Mouse (Mus musculus): ENCODE results near the gene Flnc.

The Flnc gene

GRCm38 (mm10) chr6:29468851-29469250, 35.8 kb downstream of the Flnc start:
- in situ Hi-C loops (cut with MboI; ENCODE audit: low pct_unique_long_range_greater_than_20kb in 1 of 2, low sequenced_read_pairs in 2 of 2, unreplicated experiment in 1 of 2), result no loop called here

DNA sequence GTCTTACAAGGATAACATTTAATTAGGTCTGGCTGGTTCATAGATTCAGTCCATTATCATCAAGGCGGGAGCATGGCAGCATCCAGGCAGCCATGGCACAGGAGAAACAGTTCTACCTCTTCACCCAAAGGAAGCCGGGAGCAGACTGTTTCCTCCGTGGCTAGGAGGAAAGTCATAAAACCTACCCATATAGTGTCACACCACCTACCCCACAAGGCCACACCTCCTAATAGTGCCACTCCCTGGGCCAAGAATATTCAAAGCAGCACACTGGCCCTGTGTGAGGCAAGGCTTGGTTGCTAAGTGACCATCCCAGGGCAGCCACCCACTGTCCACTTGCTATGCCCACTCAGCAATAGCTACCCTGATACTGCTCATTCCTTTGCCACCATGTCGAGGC, 38.1 kb downstream of the Flnc start, which contains the start of gene Atp6v1fnb:
Atp6v1fnb (plus strand) TSS at position 301 of the 400 bp plus-strand sequence.
- in situ Hi-C loops (cut with MboI; ENCODE audit: low pct_unique_long_range_greater_than_20kb in 1 of 2, low sequenced_read_pairs in 2 of 2, unreplicated experiment in 1 of 2), result no loop called here

DNA sequence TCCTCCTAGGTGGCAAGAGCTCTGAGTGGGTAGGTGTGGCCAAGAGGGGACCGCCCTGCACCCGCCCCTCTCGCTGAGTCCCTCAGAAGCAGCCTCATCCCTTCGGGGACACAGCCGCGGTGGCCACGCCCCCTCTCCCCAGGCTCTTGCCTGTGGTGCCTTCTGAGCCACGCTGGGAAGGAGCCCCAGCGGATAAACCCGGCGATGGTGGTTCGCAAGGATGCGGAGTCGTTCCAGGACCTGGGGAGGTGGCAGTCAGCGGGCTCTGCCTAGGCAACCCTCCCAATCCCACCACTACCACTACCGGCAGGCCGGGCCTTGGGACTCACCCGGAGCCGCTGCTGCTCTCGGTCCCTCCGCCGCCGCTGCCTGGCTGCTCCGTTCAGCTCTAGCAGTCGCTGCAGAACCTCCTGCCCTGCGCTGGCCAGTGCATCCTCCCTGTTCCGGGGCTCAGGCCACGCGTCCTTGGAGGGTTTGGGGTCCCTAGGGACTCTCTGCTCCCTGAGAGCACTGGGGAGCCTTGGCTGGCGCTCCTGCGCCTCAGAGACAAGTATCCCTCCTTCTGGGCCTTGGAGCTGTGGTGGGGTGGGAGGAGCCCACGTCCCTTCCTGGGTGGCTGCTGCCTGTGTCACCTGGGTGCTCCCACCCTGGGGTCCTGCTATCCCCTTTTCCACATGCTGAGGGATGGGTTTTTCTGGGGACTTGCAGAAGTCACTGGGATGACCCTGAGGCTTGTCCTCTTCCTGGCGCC, 41.1 kb downstream of the Flnc start:
- in situ Hi-C loops (cut with MboI; ENCODE audit: low pct_unique_long_range_greater_than_20kb in 1 of 2, low sequenced_read_pairs in 2 of 2, unreplicated experiment in 1 of 2), result no loop called here

GRCm38 (mm10) chr6:29474736-29475135, 41.7 kb downstream of the Flnc start:
- in situ Hi-C loops (cut with MboI; ENCODE audit: low pct_unique_long_range_greater_than_20kb in 1 of 2, low sequenced_read_pairs in 2 of 2, unreplicated experiment in 1 of 2), result no loop called here

- in situ Hi-C loops (cut with MboI; ENCODE audit: low pct_unique_long_range_greater_than_20kb in 1 of 2, low sequenced_read_pairs in 2 of 2, unreplicated experiment in 1 of 2), result loop anchor here in 1 of 2 experiments (5.0 kb wide), 1 partner anchor 40 kb away; no protein-coding TSS in a partner anchor
Measured at GRCm38 (mm10) chr6:29482691-29483090, 49.6 kb downstream of the Flnc start.

GRCm38 (mm10) chr6:29484716-29485559, 51.9 kb downstream of the Flnc start:
- in situ Hi-C loops (cut with MboI; ENCODE audit: low pct_unique_long_range_greater_than_20kb in 1 of 2, low sequenced_read_pairs in 2 of 2, unreplicated experiment in 1 of 2), result loop anchor here in 1 of 2 experiments (5.0 kb wide), 1 partner anchor 37 kb away; no protein-coding TSS in a partner anchor

- in situ Hi-C loops (cut with MboI; ENCODE audit: low pct_unique_long_range_greater_than_20kb in 1 of 2, low sequenced_read_pairs in 2 of 2, unreplicated experiment in 1 of 2), result no loop called here
Measured at GRCm38 (mm10) chr6:29485951-29486350, 52.9 kb downstream of the Flnc start.

GRCm38 (mm10) chr6:29494101-29494500, 61.0 kb downstream of the Flnc start:
- in situ Hi-C loops (cut with MboI; ENCODE audit: low pct_unique_long_range_greater_than_20kb in 1 of 2, low sequenced_read_pairs in 2 of 2, unreplicated experiment in 1 of 2), result no loop called here

- in situ Hi-C loops (cut with MboI; ENCODE audit: low pct_unique_long_range_greater_than_20kb in 1 of 2, low sequenced_read_pairs in 2 of 2, unreplicated experiment in 1 of 2), result no loop called here
Measured at GRCm38 (mm10) chr6:29496270-29496669, 63.2 kb downstream of the Flnc start.

GRCm38 (mm10) chr6:29497791-29498190, 64.7 kb downstream of the Flnc start:
- in situ Hi-C loops (cut with MboI; ENCODE audit: low pct_unique_long_range_greater_than_20kb in 1 of 2, low sequenced_read_pairs in 2 of 2, unreplicated experiment in 1 of 2), result no loop called here

- in situ Hi-C loops (cut with MboI; ENCODE audit: low pct_unique_long_range_greater_than_20kb in 1 of 2, low sequenced_read_pairs in 2 of 2, unreplicated experiment in 1 of 2), result no loop called here
Measured at GRCm38 (mm10) chr6:29500177-29500576, 67.1 kb downstream of the Flnc start.

- in situ Hi-C loops (cut with MboI; ENCODE audit: low pct_unique_long_range_greater_than_20kb in 1 of 2, low sequenced_read_pairs in 2 of 2, unreplicated experiment in 1 of 2), result no loop called here
Measured at GRCm38 (mm10) chr6:29500810-29501209, 67.8 kb downstream of the Flnc start.

- in situ Hi-C loops (cut with MboI; ENCODE audit: low pct_unique_long_range_greater_than_20kb in 1 of 2, low sequenced_read_pairs in 2 of 2, unreplicated experiment in 1 of 2), result no loop called here
Measured at GRCm38 (mm10) chr6:29501599-29501998, 68.5 kb downstream of the Flnc start.

DNA sequence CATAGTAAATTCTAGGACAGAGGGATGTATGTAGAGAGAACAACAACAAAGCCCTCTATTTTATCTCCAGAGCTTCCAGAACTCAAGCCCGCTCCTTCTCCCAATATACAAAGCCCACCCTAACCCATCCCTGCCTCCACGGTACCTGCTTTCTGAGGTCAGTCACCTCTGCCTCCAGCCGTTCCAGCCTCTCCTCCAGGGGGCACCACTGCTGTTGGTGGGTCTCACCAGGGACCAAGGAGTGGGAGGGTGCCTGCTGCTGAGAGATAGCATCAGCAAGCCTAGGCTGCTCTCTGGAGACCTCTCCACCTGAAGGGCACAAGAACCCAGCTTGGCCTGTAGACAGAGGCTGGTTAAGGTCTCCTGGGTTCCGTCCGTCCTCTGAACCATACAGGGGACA, 72.4 kb downstream of the Flnc start:
- in situ Hi-C loops (cut with MboI; ENCODE audit: low pct_unique_long_range_greater_than_20kb in 1 of 2, low sequenced_read_pairs in 2 of 2, unreplicated experiment in 1 of 2), result no loop called here

DNA sequence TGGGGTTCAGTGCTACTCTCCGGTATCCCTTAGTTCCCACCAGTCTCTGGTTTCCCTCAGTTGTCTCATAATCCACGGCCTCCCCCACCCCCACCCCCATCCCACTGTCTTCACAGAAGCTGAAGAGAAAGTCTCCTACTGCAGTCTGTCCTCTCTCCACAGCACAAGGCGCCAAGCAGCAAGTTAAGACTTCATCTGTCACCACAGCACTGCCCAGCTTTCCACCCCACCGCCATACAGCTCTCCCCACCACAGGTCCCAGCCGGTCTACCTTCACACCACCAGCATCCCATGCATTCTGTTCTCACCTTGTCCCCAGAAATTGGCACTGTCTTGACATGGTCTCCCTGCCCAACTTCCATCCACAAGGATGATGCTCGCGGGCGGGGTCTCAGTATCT, 73.8 kb downstream of the Flnc start:
- in situ Hi-C loops (cut with MboI; ENCODE audit: low pct_unique_long_range_greater_than_20kb in 1 of 2, low sequenced_read_pairs in 2 of 2, unreplicated experiment in 1 of 2), result no loop called here

GRCm38 (mm10) chr6:29507447-29508309, 74.6 kb downstream of the Flnc start, which contains the start of gene Kcp:
Gene Kcp, minus strand, starts transcription at chr6:29507952.
- in situ Hi-C loops (cut with MboI; ENCODE audit: low pct_unique_long_range_greater_than_20kb in 1 of 2, low sequenced_read_pairs in 2 of 2, unreplicated experiment in 1 of 2), result no loop called here

DNA sequence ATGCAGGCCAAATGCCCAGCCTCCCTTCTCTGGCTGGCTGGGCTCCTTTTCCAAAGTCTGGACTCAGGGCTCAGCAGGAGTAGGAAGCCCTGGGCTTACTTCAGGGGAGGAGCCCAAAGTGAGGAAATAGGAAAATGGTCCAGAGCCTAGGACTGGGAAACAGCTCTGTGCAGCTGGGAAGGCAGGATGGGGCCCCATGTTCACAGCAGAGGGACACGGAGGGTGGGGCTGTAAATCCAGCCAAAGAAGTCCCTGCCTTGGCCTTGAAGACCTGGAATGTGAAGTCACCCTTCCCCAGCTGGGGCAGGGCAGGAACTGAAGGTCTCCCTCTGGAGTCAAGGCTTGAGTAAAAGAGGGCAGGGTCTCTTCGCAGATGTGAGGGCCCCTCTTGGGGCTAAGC, 76.0 kb downstream of the Flnc start:
- in situ Hi-C loops (cut with MboI; ENCODE audit: low pct_unique_long_range_greater_than_20kb in 1 of 2, low sequenced_read_pairs in 2 of 2, unreplicated experiment in 1 of 2), result no loop called here
